Mouse (Mus musculus): ENCODE results near the gene Mup20. TPM values are rescaled to one million over a fixed set of nuclear protein-coding genes. Genes with fewer than 3 reads are reported as not detected.
"Not testable (repeated sequence)": the region's sequence is repeated elsewhere in the genome, so short reads cannot be mapped to it uniquely, and the experiment has no call there.

Gene Mup20
- polyA plus RNA-seq (2016; fragmentation: Nextera tagmentation; extraction: Ambion mirVana), result not detected in 2 replicates

GRCm38 (mm10) chr4:62054058-62054457, at the start of gene Mup20:
Mup20 (minus strand) TSS chr4:62054158.
- H3K27ac ChIP-seq; H3K4me2 ChIP-seq; H3K27me3 ChIP-seq; H3K4me1 ChIP-seq; H3K4me3 ChIP-seq (replicated peaks); H3K9me3 ChIP-seq; H3K36me3 ChIP-seq (replicated peaks); ATAC-seq (ENCODE audit: low FRiP score); H3K9ac ChIP-seq: not testable (repeated sequence)
- WGBS, result 92% methylated on average over 2 of the region's 3 CpGs

DNA sequence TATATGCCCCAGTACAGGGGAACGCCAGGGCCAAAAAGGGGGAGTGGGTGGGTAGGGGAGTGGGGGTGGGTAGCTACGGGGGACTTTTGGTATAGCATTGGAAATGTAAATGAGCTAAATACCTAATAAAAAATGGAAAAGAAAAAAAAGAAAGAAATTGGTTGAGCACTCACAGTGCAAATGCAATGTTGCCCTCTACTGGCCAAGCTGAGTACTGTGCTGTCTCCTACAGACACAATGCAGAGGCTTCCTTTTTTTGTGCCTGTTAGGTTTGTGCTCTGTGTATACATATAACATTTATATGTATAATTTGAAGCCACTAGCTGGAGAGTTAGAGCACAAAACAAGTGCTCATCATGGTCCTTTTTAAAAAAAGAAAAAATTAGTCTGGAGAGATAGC, 49.4 kb upstream of the Mup20 start:
- not testable (repeated sequence) for H3K27me3 ChIP-seq; H3K9ac ChIP-seq; ATAC-seq (ENCODE audit: low FRiP score); H3K4me1 ChIP-seq; H3K4me2 ChIP-seq; H3K36me3 ChIP-seq (replicated peaks); H3K9me3 ChIP-seq; H3K4me3 ChIP-seq (replicated peaks); H3K27ac ChIP-seq
- WGBS, result 70% methylated on average over 2 of the region's 2 CpGs

- H3K4me1 ChIP-seq, result no peaks in the 10 kb centered on the region
- no peaks in the 10 kb centered on the region for H3K27me3 ChIP-seq
- no peak for ATAC-seq (ENCODE audit: low FRiP score)
- no peak overlapping the region for H3K27ac ChIP-seq
- H3K9ac ChIP-seq, result no peak overlapping the region
- no peaks in the 10 kb centered on the region for H3K36me3 ChIP-seq (replicated peaks)
- no peaks in the 10 kb centered on the region for H3K9me3 ChIP-seq
- H3K4me2 ChIP-seq, result no peak overlapping the region
- 84% methylated on average over 2 of the region's 2 CpGs for WGBS
- H3K4me3 ChIP-seq (replicated peaks), result no peak overlapping the region
Observed at GRCm38 (mm10) chr4:62087953-62088352, 34.0 kb upstream of the Mup20 start.

DNA sequence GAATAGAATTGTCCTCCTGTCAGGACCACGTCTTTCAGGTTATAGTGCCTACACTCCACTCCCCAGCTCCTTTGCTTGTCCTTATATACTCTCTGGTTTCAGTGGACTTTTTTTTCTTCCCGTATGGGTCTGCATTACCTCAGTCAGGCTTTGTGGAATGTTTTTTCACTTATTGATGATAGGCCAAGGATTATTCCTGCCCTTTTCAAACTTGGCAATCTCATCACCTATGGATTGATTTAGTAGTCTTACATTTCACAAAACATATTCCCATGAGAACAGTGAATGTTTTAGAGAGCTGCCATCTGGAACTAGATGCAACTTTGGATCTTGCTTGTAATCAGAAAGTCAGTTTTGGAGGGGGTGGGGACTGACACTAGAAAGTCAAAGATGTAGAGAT, 33.3 kb upstream of the Mup20 start, which contains the start of gene Mup3:
Gene Mup3 (minus strand): TSS at position 102 of the 400 bp plus-strand sequence.
- Histone ChIP-seq H3K4me2 (no peak within 1 kb of the TSS), H3K36me3 (replicated peaks) (no peaks in the 10 kb centered on the region), H3K27me3 (no peaks in the 10 kb centered on the region), H3K4me3 (replicated peaks) (no peak within 1 kb of the TSS), H3K27ac (no peak within 1 kb of the TSS), H3K9me3 (no peaks in the 10 kb centered on the region), H3K9ac (no peak within 1 kb of the TSS), H3K4me1 (no peaks in the 10 kb centered on the region)
- ATAC-seq (ENCODE audit: low FRiP score), result no peak
- WGBS, result 88% methylated on average over 2 of the region's 2 CpGs

- Histone ChIP-seq H3K4me1 (no peaks in the 10 kb centered on the region), H3K27me3 (no peaks in the 10 kb centered on the region), H3K27ac (no peak overlapping the region), H3K9ac (no peak overlapping the region), H3K36me3 (replicated peaks) (no peaks in the 10 kb centered on the region), H3K4me3 (replicated peaks) (no peak overlapping the region), H3K4me2 (no peak overlapping the region), H3K9me3 (no peaks in the 10 kb centered on the region)
- no peak for ATAC-seq (ENCODE audit: low FRiP score)
Observed at GRCm38 (mm10) chr4:62082755-62083154, 28.8 kb upstream of the Mup20 start.

DNA sequence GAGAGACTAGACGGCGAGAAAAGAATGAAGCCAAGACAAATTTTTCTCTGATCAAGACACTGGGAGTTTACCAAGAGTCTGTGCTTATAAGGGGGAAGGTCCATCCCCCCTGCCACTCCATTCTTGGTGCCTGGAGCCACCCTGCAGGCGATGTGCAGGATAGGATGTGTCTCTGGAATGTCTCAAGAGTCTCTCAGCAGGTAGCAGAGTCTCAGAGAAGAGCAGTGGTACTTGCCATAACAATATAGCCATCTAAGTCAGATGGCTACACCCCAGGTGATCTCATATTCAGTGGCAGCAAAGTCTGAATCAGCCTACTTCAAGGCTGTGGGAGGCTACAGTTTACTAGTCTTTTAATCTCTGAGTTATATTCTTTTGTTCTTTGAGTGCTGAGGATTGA, 21.2 kb upstream of the Mup20 start:
- no peaks in the 10 kb centered on the region for H3K4me1 ChIP-seq
- WGBS, result 70% methylated on average over 3 of the region's 3 CpGs
- no peak overlapping the region for H3K4me3 ChIP-seq (replicated peaks)
- no peak overlapping the region for H3K27ac ChIP-seq
- no peaks in the 10 kb centered on the region for H3K36me3 ChIP-seq (replicated peaks)
- ATAC-seq (ENCODE audit: low FRiP score), result no peak
- H3K27me3 ChIP-seq, result no peaks in the 10 kb centered on the region
- no peaks in the 10 kb centered on the region for H3K9me3 ChIP-seq
- no peak overlapping the region for H3K9ac ChIP-seq
- no peak overlapping the region for H3K4me2 ChIP-seq

- H3K36me3 ChIP-seq (replicated peaks); H3K4me3 ChIP-seq (replicated peaks); H3K27ac ChIP-seq; H3K4me1 ChIP-seq; H3K27me3 ChIP-seq; H3K9ac ChIP-seq; H3K4me2 ChIP-seq; ATAC-seq (ENCODE audit: low FRiP score); H3K9me3 ChIP-seq: not testable (repeated sequence)
- 80% methylated on average over 2 of the region's 2 CpGs for WGBS
Observed at GRCm38 (mm10) chr4:62054780-62055179, 822 bp upstream of the Mup20 start.

DNA sequence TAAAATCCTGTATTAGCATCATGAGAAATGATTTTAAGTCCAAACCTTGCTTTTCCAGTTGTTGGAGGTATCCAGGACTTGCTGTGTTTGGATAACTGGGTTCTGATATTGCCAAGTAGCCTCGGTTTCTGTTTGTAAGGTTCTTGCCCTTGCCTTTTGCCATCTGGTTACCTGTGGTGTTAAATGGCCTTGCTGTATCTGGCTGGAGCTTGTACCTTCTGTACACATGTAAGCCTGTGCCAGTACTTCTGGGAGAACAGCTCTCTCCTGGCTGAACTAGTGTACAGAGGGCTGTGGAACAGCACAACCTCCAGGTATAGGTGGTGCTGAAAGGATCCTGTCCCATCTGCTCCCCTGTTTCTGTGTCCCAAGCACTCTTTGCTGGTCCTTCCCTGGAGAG, 27.7 kb downstream of the Mup20 start:
- Histone ChIP-seq H3K4me2 (no peak overlapping the region), H3K36me3 (replicated peaks) (no peaks in the 10 kb centered on the region), H3K4me1 (no peaks in the 10 kb centered on the region), H3K9ac (no peak overlapping the region), H3K4me3 (replicated peaks) (no peak overlapping the region), H3K27ac (no peak overlapping the region), H3K27me3 (no peaks in the 10 kb centered on the region), H3K9me3 (no peaks in the 10 kb centered on the region)
- ATAC-seq (ENCODE audit: low FRiP score), result no peak
- WGBS, result 75% methylated on average over 1 of the region's 1 CpGs

- 61% methylated on average over 2 of the region's 2 CpGs for WGBS
Observed at GRCm38 (mm10) chr4:62024256-62024959, 29.6 kb downstream of the Mup20 start.

DNA sequence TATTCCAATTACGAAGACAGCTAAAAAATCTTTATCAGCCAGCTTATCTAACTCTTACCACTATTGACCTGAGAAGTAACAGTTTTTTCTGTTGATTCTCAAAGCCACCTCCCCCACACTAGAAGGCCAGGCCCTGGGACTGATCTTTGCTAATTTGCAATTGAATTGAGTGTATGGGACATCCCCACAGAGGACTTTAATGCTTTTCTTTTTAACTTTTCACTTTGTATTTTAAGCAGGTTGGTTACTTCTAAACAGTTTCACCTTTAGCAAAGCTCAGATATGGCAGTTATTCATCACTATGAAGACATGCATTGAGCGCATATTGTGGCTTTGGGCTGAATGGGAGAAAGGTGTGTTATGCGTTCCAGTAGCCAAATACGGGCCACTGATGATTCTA, 30.3 kb downstream of the Mup20 start:
- Histone ChIP-seq H3K9ac (no peak overlapping the region), H3K4me3 (replicated peaks) (no peak overlapping the region), H3K4me2 (no peak overlapping the region), H3K27me3 (no peaks in the 10 kb centered on the region), H3K27ac (no peak overlapping the region), H3K9me3 (no peaks in the 10 kb centered on the region), H3K4me1 (no peaks in the 10 kb centered on the region), H3K36me3 (replicated peaks) (no peaks in the 10 kb centered on the region)
- 90% methylated on average over 4 of the region's 4 CpGs for WGBS
- ATAC-seq (ENCODE audit: low FRiP score), result no peak

More at GRCm38 (mm10) chr4:62024256-62024959, 29.6 kb downstream of the Mup20 start:
- Histone ChIP-seq H3K27me3 (no peaks in the 10 kb centered on the region), H3K4me2 (no peak overlapping the region), H3K27ac (no peak overlapping the region), H3K9me3 (no peaks in the 10 kb centered on the region), H3K9ac (no peak overlapping the region), H3K4me1 (no peaks in the 10 kb centered on the region), H3K4me3 (replicated peaks) (no peak overlapping the region), H3K36me3 (replicated peaks) (no peaks in the 10 kb centered on the region)
- ATAC-seq (ENCODE audit: low FRiP score), result no peak

GRCm38 (mm10) chr4:62023120-62023519, 30.8 kb downstream of the Mup20 start:
- Histone ChIP-seq H3K9ac (no peak overlapping the region), H3K4me1 (no peaks in the 10 kb centered on the region), H3K4me2 (no peak overlapping the region), H3K9me3 (no peaks in the 10 kb centered on the region), H3K4me3 (replicated peaks) (no peak overlapping the region), H3K27me3 (no peaks in the 10 kb centered on the region), H3K27ac (no peak overlapping the region), H3K36me3 (replicated peaks) (no peaks in the 10 kb centered on the region)
- no peak for ATAC-seq (ENCODE audit: low FRiP score)
- 87% methylated on average over 2 of the region's 2 CpGs for WGBS

GRCm38 (mm10) chr4:62020511-62020910, 33.4 kb downstream of the Mup20 start:
- H3K4me3 ChIP-seq (replicated peaks); H3K4me2 ChIP-seq; H3K27me3 ChIP-seq; ATAC-seq (ENCODE audit: low FRiP score); H3K9ac ChIP-seq; H3K9me3 ChIP-seq; H3K4me1 ChIP-seq; H3K36me3 ChIP-seq (replicated peaks); H3K27ac ChIP-seq: not testable (repeated sequence)

Data from forebrain, embryonic 12.5 days (tissue).